Mouse (Mus musculus): ENCODE results near the gene Nfasc.
A peak's percentile ranks its signal among the peaks of the same experiment; 100 is the strongest.

Gene Nfasc

GRCm38 (mm10) chr1:132540701-132541100, 200.9 kb downstream of the Nfasc start:
- DNase-seq: no peak

- DNase-seq: no peak
Measured at GRCm38 (mm10) chr1:132537736-132538135, 203.9 kb downstream of the Nfasc start.

- DNase-seq: no peak
Measured at GRCm38 (mm10) chr1:132536416-132536815, 205.2 kb downstream of the Nfasc start.

- no peak for DNase-seq
Measured at GRCm38 (mm10) chr1:132535541-132535940, 206.1 kb downstream of the Nfasc start.

- DNase-seq: no peak
Measured at GRCm38 (mm10) chr1:132533840-132534239, 207.8 kb downstream of the Nfasc start.

GRCm38 (mm10) chr1:132532521-132532920, 209.1 kb downstream of the Nfasc start:
- no peak for DNase-seq

GRCm38 (mm10) chr1:132530631-132531191, 210.9 kb downstream of the Nfasc start:
- DNase-seq: peak; percentile 86

- DNase-seq: no peak
Measured at GRCm38 (mm10) chr1:132528647-132529334, 212.8 kb downstream of the Nfasc start.

GRCm38 (mm10) chr1:132528071-132528470, 213.5 kb downstream of the Nfasc start:
- no peak for DNase-seq

- DNase-seq: peak; percentile 90
Measured at GRCm38 (mm10) chr1:132525832-132526231, 215.8 kb downstream of the Nfasc start.

GRCm38 (mm10) chr1:132523920-132524319, 217.7 kb downstream of the Nfasc start:
- peak; percentile 44 for DNase-seq

GRCm38 (mm10) chr1:132523048-132523447, 218.5 kb downstream of the Nfasc start:
- no peak for DNase-seq

- DNase-seq: peak; percentile 89
Measured at GRCm38 (mm10) chr1:132520764-132521163, 220.8 kb downstream of the Nfasc start.

GRCm38 (mm10) chr1:132519734-132520133, 221.9 kb downstream of the Nfasc start:
- no peak for DNase-seq

- no peak for DNase-seq
Measured at GRCm38 (mm10) chr1:132518621-132519020, 223.0 kb downstream of the Nfasc start.

- DNase-seq: no peak
Measured at GRCm38 (mm10) chr1:132516776-132517175, 224.8 kb downstream of the Nfasc start.

- DNase-seq: no peak
Measured at GRCm38 (mm10) chr1:132515339-132515738, 226.3 kb downstream of the Nfasc start.
